Mouse (Mus musculus) intestine, postnatal 0 days (tissue): ENCODE results near the gene Rnf44. TPM values are rescaled to one million over a fixed set of nuclear protein-coding genes. Genes with fewer than 3 reads are reported as not detected.
A peak's percentile ranks its signal among the peaks of the same experiment; 100 is the strongest.

Experiments
- ATAC-seq: fragments of 200-750 bp; cut with Nextera tagmentation; 2 replicates; pipeline ENCODE4 v1.8.0; 2017; ENCODE audit warnings: mild to moderate bottlenecking, moderate TSS enrichment, moderate library complexity
- H3K27ac ChIP-seq: fragments of 300-500 bp; sonication (generic); 2 replicates; pipeline ENCODE4 v1.5.1; 2014; ENCODE audit warnings: mild to moderate bottlenecking, low read depth, low read length, moderate library complexity
- H3K27me3 ChIP-seq: fragments of 300-500 bp; sonication (generic); replicated peaks from 2 replicates; pipeline ENCODE4 v1.6.1; 2014; ENCODE audit warnings: low read length, mixed read lengths; ENCODE audit not compliant: control insufficient read depth, insufficient read depth
- H3K36me3 ChIP-seq: fragments of 300-500 bp; sonication (generic); 2 replicates; pipeline ENCODE4 v1.6.1; 2014; ENCODE audit warnings: mild to moderate bottlenecking, moderate library complexity; ENCODE audit not compliant: control insufficient read depth, insufficient read depth
- H3K4me1 ChIP-seq: fragments of 300-500 bp; sonication (generic); replicated peaks from 2 replicates; pipeline ENCODE4 v1.6.1; 2014; ENCODE audit warnings: antibody characterized with exemption, low read length, mixed read lengths; ENCODE audit not compliant: control insufficient read depth, insufficient read depth
- H3K4me2 ChIP-seq: fragments of 300-500 bp; sonication (generic); replicated peaks from 2 replicates; pipeline ENCODE4 v1.6.1; 2014; ENCODE audit warnings: low read depth, mild to moderate bottlenecking, moderate library complexity
- H3K4me3 ChIP-seq: fragments of 300-500 bp; sonication (generic); 2 replicates; pipeline ENCODE4 v1.5.1; 2014; ENCODE audit warnings: low read depth, low read length
- H3K9ac ChIP-seq: fragments of 300-500 bp; sonication (generic); 2 replicates; pipeline ENCODE4 v1.6.1; 2014; ENCODE audit warnings: mild to moderate bottlenecking, low read depth, low read length
- H3K9me3 ChIP-seq: fragments of 300-500 bp; sonication (generic); 2 replicates; pipeline ENCODE4 v1.6.1; 2016; ENCODE audit warnings: mixed run types; ENCODE audit not compliant: control insufficient read depth
- CTCF ChIP-seq: sonication (generic); IDR thresholded peaks from 2 replicates; pipeline ENCODE4 v1.5.1; 2016; ENCODE audit warnings: low read depth, mild to moderate bottlenecking, control low read depth, antibody characterized with exemption, moderate library complexity
- WGBS: fragments of 180-500 bp; shearing (Covaris S2); extraction: QIAGEN DNeasy Blood & Tissue Kit; methylation state at CpG from one replicate; pipeline ENCODE4 v1.1.7; 2014; 5-methylcytosine and 5-hydroxymethylcytosine counted together
- polyA plus RNA-seq: library from polyadenylated mRNA; unstranded; fragments of >200 nt; fragmentation: Nextera tagmentation; extraction: Ambion mirVana; gene quantifications from 2 replicates; pipeline ENCODE4 v1.2.1, GENCODE M21; 2015

The Rnf44 gene
- 73.0 and 75.1 TPM in 2 replicates for polyA plus RNA-seq

DNA sequence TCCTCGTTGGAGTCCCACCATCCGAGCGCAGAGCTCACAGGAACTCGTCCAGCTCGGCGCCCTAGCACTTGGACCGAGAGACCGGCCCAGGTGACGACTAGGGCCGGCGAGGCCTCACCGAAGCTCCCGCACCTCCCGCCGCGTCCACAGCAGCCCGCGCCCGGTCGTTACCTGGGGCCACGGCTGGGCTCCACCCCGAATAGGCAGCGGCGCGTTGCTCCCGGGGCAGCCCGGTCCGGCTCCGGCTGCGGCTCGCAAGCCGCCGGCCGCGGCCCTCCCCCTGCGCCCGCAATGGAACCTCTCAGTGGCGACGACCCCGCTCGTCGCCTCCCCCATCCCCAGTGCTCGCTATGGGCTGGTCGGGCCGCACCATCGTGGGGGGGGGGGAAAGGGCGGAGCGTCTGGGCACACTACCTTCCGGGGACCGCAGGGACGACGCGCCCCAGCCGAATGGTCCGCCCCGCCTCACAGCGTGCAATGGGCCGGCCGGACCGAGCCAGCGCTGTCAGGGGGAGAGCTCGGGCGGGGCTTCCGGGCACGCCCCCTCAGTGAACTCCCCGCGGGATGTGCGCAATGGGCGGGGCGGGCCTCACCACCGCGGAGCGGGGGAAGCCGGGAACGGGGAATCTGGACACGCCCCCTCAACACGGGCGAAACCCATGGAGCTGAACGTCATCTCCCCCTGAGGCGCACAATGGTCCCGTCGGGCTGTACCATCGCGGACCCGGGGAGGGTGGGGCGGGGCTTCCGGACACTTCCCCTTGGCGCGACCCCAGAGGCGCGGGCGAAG is at the start of gene Rnf44:
Gene Rnf44 (minus strand): TSS at position 350 of the 790 bp plus-strand sequence.
- Histone ChIP-seq H3K4me2 (peak within 1 kb of the TSS; percentile 82), H3K4me1 (peaks cover 7% of the 10 kb centered on the region; the same call in 1 of the 2 replicates), H3K9ac (peak within 1 kb of the TSS; percentile 90), H3K9me3 (no peaks in the 10 kb centered on the region), H3K36me3 (no peaks in the 10 kb centered on the region), H3K27ac (peak within 1 kb of the TSS; percentile 96), H3K27me3 (no peaks in the 10 kb centered on the region), H3K4me3 (peak within 1 kb of the TSS; percentile 91)
- TF ChIP-seq CTCF = no peak
- under 1% methylated on average over 72 of the region's 92 CpGs for WGBS
- peak; percentile 95 for ATAC-seq

GRCm38 (mm10) chr13:54738213-54738601 is 44.5 kb upstream of the Rnf44 start:
- 4% methylated on average over 34 of the region's 34 CpGs for WGBS
- peak overlapping the region; percentile 73 for H3K4me2 ChIP-seq
- no peak overlapping the region for H3K27ac ChIP-seq
- peak overlapping the region; percentile 32 for H3K4me3 ChIP-seq
- no peaks in the 10 kb centered on the region for H3K9me3 ChIP-seq
- ATAC-seq = peak; percentile 9; the same call in 1 of the 2 replicates
- TF ChIP-seq CTCF = no peak
- peak overlapping the region; percentile 13; the same call in 1 of the 2 replicates for H3K9ac ChIP-seq
- peaks cover 30% of the 10 kb centered on the region for H3K27me3 ChIP-seq
- H3K36me3 ChIP-seq = peaks cover 20% of the 10 kb centered on the region; the same call in 1 of the 2 replicates
- H3K4me1 ChIP-seq = no peaks in the 10 kb centered on the region; the same call in 1 of the 2 replicates

DNA sequence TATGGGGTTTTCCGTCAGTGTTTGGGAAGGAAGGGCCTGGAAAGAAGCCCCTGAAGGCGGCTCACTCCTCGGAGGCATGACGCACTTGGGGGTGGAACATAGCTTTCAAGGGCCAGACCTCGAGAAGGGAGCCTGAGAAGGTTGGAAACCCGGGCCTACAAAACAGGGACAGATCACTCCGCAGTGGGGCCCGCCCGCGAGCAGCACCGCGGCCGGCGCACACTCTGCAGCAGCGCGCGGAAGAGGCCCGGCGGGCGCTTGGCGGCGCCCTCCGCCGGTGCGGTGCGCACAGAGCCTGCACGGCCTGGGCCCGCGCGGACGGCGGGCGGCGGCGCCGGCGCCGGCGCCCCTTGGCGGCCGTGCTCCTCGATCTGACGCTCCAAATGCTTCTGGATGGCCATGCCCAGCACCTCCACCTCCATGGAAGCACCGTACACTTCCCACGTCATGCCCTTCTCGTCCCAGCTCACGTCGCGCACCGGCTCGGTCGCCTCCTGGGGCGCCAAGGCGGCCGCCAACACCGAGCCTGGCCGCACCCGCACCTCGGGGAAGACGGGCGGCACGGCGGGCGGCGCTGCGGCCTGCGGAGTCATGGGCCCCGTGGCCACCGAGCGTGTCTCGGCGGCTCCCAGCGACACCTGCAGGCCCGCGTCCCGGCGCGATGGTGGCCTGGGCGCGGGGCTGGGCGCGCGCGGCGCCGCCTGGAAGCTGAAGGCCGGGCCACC is 43.9 kb upstream of the Rnf44 start:
- Histone ChIP-seq H3K9ac (peak overlapping the region; percentile 13; the same call in 1 of the 2 replicates), H3K36me3 (peaks cover 20% of the 10 kb centered on the region; the same call in 1 of the 2 replicates), H3K27me3 (peaks cover 30% of the 10 kb centered on the region), H3K4me2 (peak overlapping the region; percentile 73), H3K9me3 (no peaks in the 10 kb centered on the region), H3K4me1 (no peaks in the 10 kb centered on the region; the same call in 1 of the 2 replicates), H3K4me3 (peak overlapping the region; percentile 32), H3K27ac (no peak overlapping the region)
- peak; percentile 69 for ATAC-seq
- peak; percentile 26; the same call in 1 of the 2 replicates for TF ChIP-seq CTCF
- WGBS = 1% methylated on average over 59 of the region's 87 CpGs

DNA sequence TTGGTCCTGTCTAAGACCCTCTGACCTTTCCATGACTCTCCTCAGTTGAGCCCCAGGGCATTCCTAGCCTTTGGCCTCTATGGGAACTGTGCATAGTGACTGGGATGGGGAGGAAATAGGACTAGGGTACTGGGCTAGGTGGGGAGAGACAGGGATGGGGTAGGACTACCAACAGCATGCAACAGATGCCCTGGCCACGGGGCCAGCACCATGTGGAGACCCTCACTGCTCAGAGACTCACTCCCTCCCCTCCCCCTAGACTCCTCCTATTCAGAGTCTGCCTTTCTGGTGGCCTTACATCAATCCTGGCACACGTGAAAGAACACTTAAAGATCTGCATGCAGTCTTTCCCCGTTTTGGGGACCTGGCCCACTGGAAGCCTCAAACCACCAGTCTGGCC is 43.2 kb upstream of the Rnf44 start:
- Histone ChIP-seq H3K4me1 (no peaks in the 10 kb centered on the region; the same call in 1 of the 2 replicates), H3K36me3 (peaks cover 20% of the 10 kb centered on the region; the same call in 1 of the 2 replicates), H3K4me2 (peak overlapping the region; percentile 73), H3K27ac (no peak overlapping the region), H3K9me3 (no peaks in the 10 kb centered on the region), H3K27me3 (peaks cover 30% of the 10 kb centered on the region), H3K4me3 (no peak overlapping the region), H3K9ac (no peak overlapping the region)
- no peak for ATAC-seq
- 44% methylated on average over 3 of the region's 3 CpGs for WGBS
- no peak for TF ChIP-seq CTCF

GRCm38 (mm10) chr13:54726131-54726530 is 32.4 kb upstream of the Rnf44 start:
- H3K4me2 ChIP-seq = no peak overlapping the region
- H3K4me3 ChIP-seq = no peak overlapping the region
- no peak for TF ChIP-seq CTCF
- H3K9me3 ChIP-seq = no peaks in the 10 kb centered on the region
- H3K27ac ChIP-seq = no peak overlapping the region
- 72% methylated on average over 11 of the region's 11 CpGs for WGBS
- peaks cover 47% of the 10 kb centered on the region for H3K36me3 ChIP-seq
- H3K27me3 ChIP-seq = no peaks in the 10 kb centered on the region
- no peak overlapping the region for H3K9ac ChIP-seq
- no peak for ATAC-seq
- no peaks in the 10 kb centered on the region for H3K4me1 ChIP-seq

DNA sequence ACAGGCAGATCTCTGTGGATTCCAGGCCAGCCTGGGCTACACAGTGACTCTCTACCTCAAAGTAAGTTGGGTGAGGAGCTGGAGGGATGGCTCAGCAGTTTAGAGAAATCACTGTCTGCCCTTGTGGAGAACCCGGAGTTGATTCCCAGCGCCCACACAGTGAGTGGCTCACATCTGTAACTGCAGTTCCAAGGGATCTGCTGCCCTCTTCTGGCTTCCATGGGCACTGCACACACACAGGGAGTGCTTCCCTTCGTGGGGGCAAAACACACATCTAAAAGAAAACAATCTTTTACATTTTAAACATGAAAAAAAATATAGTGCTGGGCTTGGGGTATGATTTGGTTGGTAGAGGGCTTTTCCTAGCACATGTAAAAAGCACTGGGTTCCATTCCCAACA is 29.4 kb upstream of the Rnf44 start:
- 94% methylated on average over 3 of the region's 3 CpGs for WGBS
- no peaks in the 10 kb centered on the region for H3K27me3 ChIP-seq

More for the DNA sequence above, 29.4 kb upstream of the Rnf44 start:
- no peaks in the 10 kb centered on the region for H3K9me3 ChIP-seq
- no peak overlapping the region for H3K27ac ChIP-seq
- H3K4me3 ChIP-seq = no peak overlapping the region
- TF ChIP-seq CTCF = peak; percentile 57
- H3K36me3 ChIP-seq = peaks cover 60% of the 10 kb centered on the region
- no peaks in the 10 kb centered on the region for H3K4me1 ChIP-seq
- no peak overlapping the region for H3K4me2 ChIP-seq
- H3K9ac ChIP-seq = no peak overlapping the region
- ATAC-seq = no peak
